Mouse (Mus musculus) bone marrow macrophage, adult 2 months (primary cell): ENCODE measurements at regions not wholly inside any gene's neighbourhood (a gene's known extent, or its start where the extent isn't known, plus 50 kb on each side); places are given as distances from the start of the nearest gene placed in this dataset.

Experiments used
- CTCF ChIP-seq: IDR thresholded peaks from 2 replicates; pipeline ENCODE4 v1.5.1; 2012; ENCODE audit warnings: low read depth, mild to moderate bottlenecking, low read length, moderate library complexity
- POLR2A ChIP-seq: IDR thresholded peaks from 2 replicates; pipeline ENCODE4 v1.6.1; 2012; ENCODE audit warnings: mild to moderate bottlenecking, low read depth, low read length, borderline replicate concordance

DNA sequence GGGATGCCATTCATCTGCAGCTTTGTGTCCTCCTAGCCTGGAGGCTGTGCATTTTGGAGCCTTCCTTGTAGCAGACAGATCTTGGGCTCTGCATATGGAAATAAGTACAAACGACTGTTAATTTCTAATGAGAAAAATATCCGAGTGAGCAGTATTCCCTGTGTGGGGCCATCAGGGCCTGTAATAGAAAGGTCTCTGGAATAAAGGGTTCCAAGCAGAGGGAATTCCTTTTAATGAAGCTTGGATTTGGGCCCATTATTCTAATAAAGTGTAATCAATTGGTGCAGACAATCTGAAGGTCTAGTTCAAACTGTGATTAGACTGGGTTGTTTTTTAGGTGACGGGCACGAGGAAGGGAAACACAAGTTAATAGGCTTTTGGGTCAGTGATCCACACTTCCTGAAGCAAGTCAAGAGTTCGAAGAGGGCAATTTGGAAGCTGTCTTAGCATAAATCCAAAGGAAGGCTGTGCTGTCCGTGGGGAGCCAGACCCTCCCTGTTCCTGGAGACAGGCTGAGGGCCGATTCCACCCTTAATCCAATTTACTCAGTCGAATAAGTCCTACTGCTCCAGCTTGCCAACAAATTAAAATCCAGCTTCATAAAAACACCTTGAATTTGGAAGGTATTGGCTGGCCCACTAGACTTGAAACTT is 57.5 kb downstream of the Gm12689 start:
- TF ChIP-seq POLR2A: no peak
- TF ChIP-seq CTCF: no peak
